Mouse (Mus musculus) kidney, adult 2 months (tissue): ENCODE data around the gene Pnpla3.

Experiments used
- CTCF ChIP-seq: fragments of 200-500 bp; conservative IDR thresholded peaks from 2 replicates; pipeline ENCODE4 v1.5.1; 2011; ENCODE audit warnings: low read depth, mild to moderate bottlenecking, control low read depth, low read length, moderate library complexity, mixed read lengths; ENCODE audit not compliant: insufficient read depth, insufficient read length
- POLR2A ChIP-seq: fragments of 200-500 bp; IDR thresholded peaks from one replicate; pipeline ENCODE4 v1.6.1; 2011; ENCODE audit warnings: low read depth, low read length, control low read depth

DNA sequence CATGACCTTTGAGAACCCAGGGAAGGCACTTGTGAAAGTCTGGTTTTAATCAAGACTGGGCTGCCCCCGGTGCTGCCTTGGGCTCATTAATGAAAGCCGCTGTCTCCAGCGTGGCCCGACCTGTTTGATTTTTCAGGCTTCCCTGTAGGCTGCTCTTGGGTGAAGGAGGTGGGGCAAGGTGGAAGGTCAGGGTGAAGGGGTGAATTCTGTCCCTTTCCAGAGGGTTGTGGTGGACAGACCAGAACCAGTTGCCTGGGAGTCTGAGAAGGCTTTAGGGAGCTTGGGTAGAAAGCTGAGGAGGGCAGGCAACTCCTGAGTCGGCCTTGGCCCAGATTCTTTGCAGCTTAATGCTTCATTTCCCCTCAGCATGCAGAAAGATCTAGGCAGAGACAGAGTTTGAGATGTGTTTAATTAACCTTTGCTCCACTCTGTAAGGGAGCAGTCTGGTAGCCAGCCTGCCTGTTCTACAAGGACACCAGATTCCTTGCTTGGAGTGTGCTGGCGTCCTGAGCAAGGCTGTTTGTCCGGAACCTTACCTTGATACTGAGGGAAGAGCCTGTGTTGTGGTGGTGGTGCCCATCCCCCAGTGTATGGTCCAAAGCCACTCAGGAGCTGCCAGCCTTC is 48.9 kb downstream of the Pnpla3 start:
- no peak for TF ChIP-seq POLR2A
- TF ChIP-seq CTCF = no peak
